Mouse (Mus musculus) ZHBTc4 (cell line): ENCODE measurements around the gene Mllt6.
"Not testable (repeated sequence)": the region's sequence is repeated elsewhere in the genome, so short reads cannot be mapped to it uniquely, and the experiment has no call there.

Experiments
- DNase-seq: peaks from one replicate; pipeline ENCODE4 v3.0.0-alpha.2; 2011; ENCODE audit warnings: low read depth, low spot score

Mllt6 gene

GRCm38 (mm10) chr11:97714784-97715760, 51.9 kb downstream of the Mllt6 start:
- DNase-seq: no peak

GRCm38 (mm10) chr11:97716021-97716420, 52.8 kb downstream of the Mllt6 start:
- no peak for DNase-seq

- DNase-seq: no peak
These were observed 54.4 kb downstream of the Mllt6 start for GRCm38 (mm10) chr11:97717369-97718280.

GRCm38 (mm10) chr11:97718281-97718860, 55.2 kb downstream of the Mllt6 start:
- DNase-seq: no peak

- no peak for DNase-seq
These were observed 55.8 kb downstream of the Mllt6 start for GRCm38 (mm10) chr11:97719041-97719440.

GRCm38 (mm10) chr11:97721338-97721737, 58.1 kb downstream of the Mllt6 start:
- no peak for DNase-seq

GRCm38 (mm10) chr11:97723709-97724108, 60.5 kb downstream of the Mllt6 start:
- no peak for DNase-seq

GRCm38 (mm10) chr11:97728311-97728710, 65.1 kb downstream of the Mllt6 start:
- DNase-seq: no peak

- no peak for DNase-seq
These were observed 65.5 kb downstream of the Mllt6 start for GRCm38 (mm10) chr11:97728730-97729129.

GRCm38 (mm10) chr11:97733689-97734088, 70.5 kb downstream of the Mllt6 start:
- DNase-seq: no peak

- not testable (repeated sequence) for DNase-seq
These were observed 71.6 kb downstream of the Mllt6 start for GRCm38 (mm10) chr11:97734810-97735209.
